Mouse (Mus musculus): Measurements from ENCODE around the gene Smg9. TPM values are rescaled to one million over a fixed set of nuclear protein-coding genes. Genes with fewer than 3 reads are reported as not detected.

Smg9 gene
- polyA plus RNA-seq, 1 experiment from 2014 or later: 17.1 TPM

DNA sequence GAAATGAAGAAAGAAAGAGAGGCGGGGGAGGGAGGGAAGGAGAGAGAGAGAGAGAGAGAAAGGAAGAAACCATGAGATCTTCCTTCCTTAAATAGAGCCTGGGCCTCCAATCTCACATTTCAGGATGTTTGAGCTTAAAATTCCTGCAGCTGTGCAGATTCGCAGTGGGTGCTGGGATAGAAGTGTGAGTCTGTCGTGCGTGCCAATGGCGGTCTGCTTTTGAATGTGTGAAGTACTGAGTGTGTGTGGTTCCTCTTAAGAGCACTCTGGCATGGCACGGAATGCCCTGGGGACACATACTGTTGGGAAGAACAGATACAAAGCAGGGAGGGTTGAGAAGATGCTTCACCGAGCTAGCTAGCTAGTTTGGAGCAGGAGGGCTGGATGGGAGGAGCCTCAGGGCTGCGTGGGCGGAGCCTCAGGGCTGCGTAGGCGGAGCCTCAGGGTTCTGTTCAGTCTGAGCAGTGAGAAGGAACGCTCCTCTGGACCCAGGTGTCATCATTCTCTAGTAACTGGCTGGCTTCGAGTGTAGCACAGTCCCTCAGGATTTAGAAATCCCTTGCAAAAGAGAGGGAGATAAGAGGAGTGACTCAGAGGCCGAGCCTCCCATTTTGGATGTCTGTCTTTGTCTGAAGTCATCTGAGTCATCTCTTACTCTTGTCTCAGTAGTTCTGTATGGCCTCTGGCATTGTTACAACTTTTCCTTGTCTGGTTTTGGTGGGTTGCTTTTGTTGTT is 49.5 kb downstream of the Smg9 start:
- H3K9ac ChIP-seq: no peak overlapping the region
- H3K27ac ChIP-seq: no peak overlapping the region
- no peaks in the 10 kb centered on the region for H3K36me3 ChIP-seq
- WGBS: 43% methylated on average over 14 of the region's 14 CpGs
- H3K4me1 ChIP-seq (replicated peaks): 0 out of 2 replicates have a peak, but pooled peaks cover 3% of the 10 kb centered on the region
- H3K9me3 ChIP-seq (replicated peaks): no peaks in the 10 kb centered on the region
- ATAC-seq (replicated peaks; ENCODE audit: insufficient number of reproducible peaks, insufficient read depth, low FRiP score, low read depth): no peak; the same call in 1 of the 2 replicates
- H3K4me3 ChIP-seq: no peak overlapping the region
- no peaks in the 10 kb centered on the region for H3K27me3 ChIP-seq
- H3K4me2 ChIP-seq: no peak overlapping the region

DNA sequence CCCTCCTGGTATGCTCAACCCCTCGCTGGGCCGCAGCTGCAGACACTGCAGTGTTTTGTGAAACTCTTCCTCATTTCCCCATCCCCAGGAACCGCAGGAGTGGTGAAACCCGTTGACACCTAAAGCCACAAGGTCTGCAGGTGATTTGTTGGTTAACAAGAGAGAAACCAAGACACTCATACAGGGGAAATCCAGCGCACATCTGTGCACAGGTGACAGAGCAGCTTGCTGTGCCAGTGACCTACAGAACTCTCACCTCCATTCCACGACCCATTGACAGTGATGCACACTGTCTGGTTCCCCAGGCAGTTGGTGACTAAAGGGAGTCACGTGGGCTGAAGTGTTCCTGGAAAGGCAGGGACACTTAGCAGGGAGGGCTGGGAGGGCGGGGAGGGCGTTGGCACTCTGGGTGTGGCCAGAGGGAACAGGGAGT is 51.2 kb downstream of the Smg9 start:
- WGBS: 50% methylated on average over 9 of the region's 9 CpGs
- Histone ChIP-seq H3K27ac (peak overlapping the region; percentile 9; the same call in 1 of the 2 replicates), H3K4me3 (no peak overlapping the region), H3K9ac (no peak overlapping the region), H3K4me1 (replicated peaks) (0 out of 2 replicates have a peak, but pooled peaks cover 3% of the 10 kb centered on the region), H3K9me3 (replicated peaks) (no peaks in the 10 kb centered on the region), H3K36me3 (no peaks in the 10 kb centered on the region), H3K27me3 (no peaks in the 10 kb centered on the region), H3K4me2 (no peak overlapping the region)
- ATAC-seq (replicated peaks; ENCODE audit: insufficient number of reproducible peaks, insufficient read depth, low FRiP score, low read depth): no peak

DNA sequence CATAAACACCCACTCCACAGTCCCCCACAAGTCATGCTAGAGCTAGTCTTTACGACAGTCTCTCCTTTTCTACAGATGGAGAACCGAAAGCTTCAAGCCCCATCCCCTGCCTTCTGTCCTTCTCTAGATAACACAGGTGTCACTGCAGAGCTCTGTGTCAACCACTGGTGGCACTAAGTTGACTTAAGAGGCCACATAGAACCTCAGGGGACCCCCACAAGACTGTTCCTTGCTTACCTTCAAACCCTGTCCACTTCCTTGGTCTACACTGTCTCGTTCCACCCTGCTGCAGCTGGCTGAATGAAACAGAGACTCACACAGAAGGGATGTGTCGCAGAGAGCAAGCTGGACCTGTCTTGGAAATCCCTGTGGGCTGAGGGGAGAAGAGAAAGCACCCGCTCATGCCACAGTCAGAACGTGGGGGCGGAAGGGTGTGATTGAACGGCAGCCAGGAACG is 52.5 kb downstream of the Smg9 start, which contains the start of gene Irgc1:
Gene Irgc1, minus strand, starts transcription at position 443 of the 457 bp plus-strand sequence.
- no peak for ATAC-seq (replicated peaks; ENCODE audit: insufficient number of reproducible peaks, insufficient read depth, low FRiP score, low read depth)
- Histone ChIP-seq H3K4me1 (replicated peaks) (0 out of 2 replicates have a peak, but pooled peaks cover 3% of the 10 kb centered on the region), H3K27me3 (no peaks in the 10 kb centered on the region), H3K4me3 (no peak within 1 kb of the TSS), H3K36me3 (no peaks in the 10 kb centered on the region), H3K9ac (no peak within 1 kb of the TSS), H3K9me3 (replicated peaks) (no peaks in the 10 kb centered on the region), H3K4me2 (no peak within 1 kb of the TSS), H3K27ac (no peak within 1 kb of the TSS)
- 56% methylated on average over 9 of the region's 9 CpGs for WGBS

DNA sequence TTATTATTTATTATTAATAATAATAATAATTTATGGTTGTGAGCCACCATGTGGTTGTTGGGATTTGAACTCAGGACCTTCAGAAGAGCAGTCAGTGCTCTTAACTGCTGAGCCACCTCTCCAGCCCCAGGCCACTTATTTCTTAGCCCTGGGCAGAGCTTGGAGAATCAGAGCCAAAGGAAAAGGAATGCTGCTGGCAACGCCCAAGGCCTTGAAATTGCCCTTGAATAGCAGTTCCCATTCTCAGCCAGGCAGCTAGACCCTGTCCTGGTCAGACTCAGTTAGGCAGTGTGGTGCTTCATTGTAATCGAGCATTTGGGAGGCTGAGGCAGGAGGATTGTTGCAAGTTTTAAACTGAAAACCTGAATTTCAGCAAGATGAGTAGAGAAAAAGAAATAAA is 54.8 kb downstream of the Smg9 start:
- H3K27ac ChIP-seq: no peak overlapping the region
- no peak overlapping the region for H3K4me2 ChIP-seq
- no peaks in the 10 kb centered on the region for H3K4me1 ChIP-seq (replicated peaks)
- H3K4me3 ChIP-seq: no peak overlapping the region
- H3K27me3 ChIP-seq: no peaks in the 10 kb centered on the region
- WGBS: 60% methylated on average over 2 of the region's 2 CpGs
- no peaks in the 10 kb centered on the region for H3K36me3 ChIP-seq
- no peak overlapping the region for H3K9ac ChIP-seq
- H3K9me3 ChIP-seq (replicated peaks): no peaks in the 10 kb centered on the region
- no peak for ATAC-seq (replicated peaks; ENCODE audit: insufficient number of reproducible peaks, insufficient read depth, low FRiP score, low read depth)

GRCm38 (mm10) chr7:24455726-24456125 is 56.3 kb downstream of the Smg9 start:
- no peak overlapping the region for H3K9ac ChIP-seq
- H3K4me1 ChIP-seq (replicated peaks): peaks cover 8% of the 10 kb centered on the region
- 60% methylated on average over 5 of the region's 5 CpGs for WGBS
- no peak overlapping the region for H3K27ac ChIP-seq
- no peak overlapping the region for H3K4me3 ChIP-seq
- H3K36me3 ChIP-seq: no peaks in the 10 kb centered on the region
- H3K4me2 ChIP-seq: no peak overlapping the region
- no peaks in the 10 kb centered on the region for H3K27me3 ChIP-seq
- H3K9me3 ChIP-seq (replicated peaks): no peaks in the 10 kb centered on the region
- ATAC-seq (replicated peaks; ENCODE audit: insufficient number of reproducible peaks, insufficient read depth, low FRiP score, low read depth): no peak

GRCm38 (mm10) chr7:24457726-24458370 is 58.4 kb downstream of the Smg9 start:
- H3K4me3 ChIP-seq: no peak overlapping the region
- H3K27me3 ChIP-seq: peaks cover 7% of the 10 kb centered on the region; the same call in 1 of the 2 replicates
- 60% methylated on average over 10 of the region's 10 CpGs for WGBS
- ATAC-seq (replicated peaks; ENCODE audit: insufficient number of reproducible peaks, insufficient read depth, low FRiP score, low read depth): no peak
- H3K36me3 ChIP-seq: no peaks in the 10 kb centered on the region
- no peak overlapping the region for H3K9ac ChIP-seq
- H3K27ac ChIP-seq: peak overlapping the region; percentile 42; the same call in 1 of the 2 replicates
- no peaks in the 10 kb centered on the region for H3K9me3 ChIP-seq (replicated peaks)
- peaks cover 19% of the 10 kb centered on the region for H3K4me1 ChIP-seq (replicated peaks)
- no peak overlapping the region for H3K4me2 ChIP-seq

DNA sequence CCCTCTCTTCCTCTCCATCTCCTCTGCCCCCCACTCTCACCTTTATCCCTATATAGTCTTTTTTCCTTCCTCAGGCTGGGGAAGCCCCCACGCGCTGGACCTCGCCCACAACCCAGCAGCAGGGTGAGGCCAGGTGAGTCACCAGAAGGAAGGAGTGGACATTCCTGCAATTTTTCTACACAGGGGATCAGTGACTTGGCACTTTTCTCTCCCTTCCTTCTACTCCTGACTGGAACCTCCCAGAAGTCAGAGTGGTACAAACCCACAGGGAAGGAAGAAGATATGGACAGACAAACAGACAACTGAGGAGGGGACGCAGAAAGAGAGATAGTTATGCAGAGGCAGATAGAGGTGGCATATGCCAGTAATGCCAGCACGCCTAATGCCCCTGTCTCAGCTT is 60.0 kb downstream of the Smg9 start:
- WGBS: 62% methylated on average over 5 of the region's 5 CpGs
- Histone ChIP-seq H3K9ac (no peak overlapping the region), H3K27me3 (peaks cover 11% of the 10 kb centered on the region), H3K9me3 (replicated peaks) (no peaks in the 10 kb centered on the region), H3K4me2 (no peak overlapping the region), H3K36me3 (no peaks in the 10 kb centered on the region), H3K4me3 (no peak overlapping the region), H3K4me1 (replicated peaks) (peaks cover 22% of the 10 kb centered on the region), H3K27ac (no peak overlapping the region)
- no peak for ATAC-seq (replicated peaks; ENCODE audit: insufficient number of reproducible peaks, insufficient read depth, low FRiP score, low read depth)

DNA sequence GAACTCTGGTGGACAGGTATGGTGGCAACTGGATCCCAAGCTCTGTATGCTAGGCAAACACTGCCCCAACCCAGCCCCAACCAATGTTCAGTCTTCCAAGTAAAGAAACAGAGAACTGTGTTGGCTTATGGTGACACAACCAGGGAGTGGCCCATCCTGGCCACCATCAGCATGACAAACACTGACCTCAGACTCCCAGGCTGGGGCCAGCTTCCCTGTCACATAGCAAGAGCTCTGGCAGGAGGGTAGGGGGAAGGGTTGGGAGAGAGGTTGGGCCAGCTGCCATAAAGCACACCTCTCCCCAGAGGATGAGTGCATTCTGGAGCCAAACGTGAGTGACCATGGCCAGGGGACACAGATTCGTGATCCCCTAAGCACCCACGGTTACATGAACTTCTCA is 60.4 kb downstream of the Smg9 start:
- peaks cover 22% of the 10 kb centered on the region for H3K4me1 ChIP-seq (replicated peaks)
- H3K27ac ChIP-seq: no peak overlapping the region
- H3K9ac ChIP-seq: no peak overlapping the region
- no peak overlapping the region for H3K4me3 ChIP-seq
- WGBS: 47% methylated on average over 3 of the region's 3 CpGs
- no peaks in the 10 kb centered on the region for H3K36me3 ChIP-seq
- no peaks in the 10 kb centered on the region for H3K9me3 ChIP-seq (replicated peaks)
- ATAC-seq (replicated peaks; ENCODE audit: insufficient number of reproducible peaks, insufficient read depth, low FRiP score, low read depth): no peak
- no peak overlapping the region for H3K4me2 ChIP-seq
- peaks cover 11% of the 10 kb centered on the region for H3K27me3 ChIP-seq

- Histone ChIP-seq H3K27me3 (peaks cover 11% of the 10 kb centered on the region), H3K4me1 (replicated peaks) (peaks cover 22% of the 10 kb centered on the region), H3K4me2 (0 out of 2 replicates have a peak overlapping the region, but pooled peaks have one; percentile 11), H3K9ac (no peak overlapping the region), H3K4me3 (no peak overlapping the region), H3K9me3 (replicated peaks) (no peaks in the 10 kb centered on the region), H3K36me3 (no peaks in the 10 kb centered on the region), H3K27ac (peak overlapping the region; percentile 27; the same call in 1 of the 2 replicates)
- ATAC-seq (replicated peaks; ENCODE audit: insufficient number of reproducible peaks, insufficient read depth, low FRiP score, low read depth): no peak
- 34% methylated on average over 14 of the region's 14 CpGs for WGBS
These were observed 62.1 kb downstream of the Smg9 start for GRCm38 (mm10) chr7:24461376-24462051.

DNA sequence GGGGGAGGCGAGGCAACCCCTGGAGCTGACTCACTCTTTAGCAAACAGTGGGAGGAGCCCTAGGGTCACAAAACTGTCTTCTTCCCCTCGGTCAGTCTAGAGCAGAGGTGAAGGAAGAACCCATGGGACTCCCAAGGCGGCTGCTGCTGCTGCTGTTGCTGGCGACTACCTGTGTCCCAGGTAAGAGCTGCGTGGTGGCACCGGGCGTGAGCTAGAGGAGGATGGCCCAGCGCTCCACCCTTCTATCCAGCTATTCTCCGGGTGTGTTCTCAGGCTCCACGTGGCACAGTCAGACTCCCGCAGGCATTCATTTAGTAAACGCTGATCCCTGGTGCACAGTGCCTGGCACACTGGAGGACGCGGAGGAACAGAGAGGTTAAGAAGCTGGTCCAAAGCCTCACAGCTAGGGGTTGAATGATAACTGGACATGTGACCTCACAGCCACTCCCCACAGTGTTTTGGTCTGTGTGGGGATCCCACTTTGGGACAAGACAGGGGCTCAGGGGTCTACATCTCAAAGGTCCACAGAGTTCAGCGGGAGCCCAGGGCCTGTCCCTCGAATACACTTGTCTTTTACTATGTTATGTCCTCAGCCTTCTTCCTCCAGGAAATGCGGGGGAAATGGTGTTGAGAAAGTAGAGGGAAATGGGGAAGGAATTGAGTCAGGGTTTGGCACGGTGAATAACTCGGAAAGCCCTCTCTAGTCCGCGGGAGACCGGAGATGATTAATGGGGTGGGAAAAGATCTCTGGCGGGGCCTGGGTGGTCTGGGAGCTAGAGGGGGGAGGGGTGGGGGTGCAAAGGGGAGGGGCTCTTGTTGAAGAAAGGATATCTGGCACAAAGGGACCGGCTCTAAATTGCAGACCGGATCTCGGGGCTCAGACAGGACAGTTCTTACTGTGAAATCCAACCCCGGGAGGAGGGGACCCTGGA is 63.2 kb downstream of the Smg9 start, which contains the start of gene Plaur:
Gene Plaur, plus strand, starts transcription at position 97 of the 932 bp plus-strand sequence.
- H3K4me2 ChIP-seq: peak within 1 kb of the TSS; percentile 61
- ATAC-seq (replicated peaks; ENCODE audit: insufficient number of reproducible peaks, insufficient read depth, low FRiP score, low read depth): peak; percentile 70
- peak within 1 kb of the TSS; percentile 44 for H3K4me3 ChIP-seq
- WGBS: 4% methylated on average over 27 of the region's 27 CpGs
- peak within 1 kb of the TSS; percentile 69 for H3K27ac ChIP-seq
- H3K36me3 ChIP-seq: no peaks in the 10 kb centered on the region
- 0 out of 2 replicates have a peak within 1 kb of the TSS, but pooled peaks have one; percentile 25 for H3K9ac ChIP-seq
- peaks cover 11% of the 10 kb centered on the region for H3K27me3 ChIP-seq
- H3K9me3 ChIP-seq (replicated peaks): no peaks in the 10 kb centered on the region
- H3K4me1 ChIP-seq (replicated peaks): peaks cover 22% of the 10 kb centered on the region

Data from heart, embryonic 15.5 days (tissue).